Mouse (Mus musculus): Measurements from ENCODE around the gene Obsl1. TPM values are rescaled to one million over a fixed set of nuclear protein-coding genes. Genes with fewer than 3 reads are reported as not detected.

The Obsl1 gene
- polyA plus RNA-seq, 1 experiment, result 57.6 TPM

- TF ChIP-seq CTCF (IDR thresholded peaks at IDR 0.05; ENCODE audit: borderline replicate concordance, extremely low read depth, insufficient read depth, insufficient read length) (no peak), POLR2A (IDR thresholded peaks at IDR 0.05; ENCODE audit: borderline replicate concordance, extremely low read depth, insufficient read depth, insufficient read length, poor library complexity, severe bottlenecking) (no peak)
- DNase-seq (ENCODE audit: low read depth), result no peak
Measured at GRCm38 (mm10) chr1:75501905-75502304, 4.3 kb downstream of the Obsl1 start.

DNA sequence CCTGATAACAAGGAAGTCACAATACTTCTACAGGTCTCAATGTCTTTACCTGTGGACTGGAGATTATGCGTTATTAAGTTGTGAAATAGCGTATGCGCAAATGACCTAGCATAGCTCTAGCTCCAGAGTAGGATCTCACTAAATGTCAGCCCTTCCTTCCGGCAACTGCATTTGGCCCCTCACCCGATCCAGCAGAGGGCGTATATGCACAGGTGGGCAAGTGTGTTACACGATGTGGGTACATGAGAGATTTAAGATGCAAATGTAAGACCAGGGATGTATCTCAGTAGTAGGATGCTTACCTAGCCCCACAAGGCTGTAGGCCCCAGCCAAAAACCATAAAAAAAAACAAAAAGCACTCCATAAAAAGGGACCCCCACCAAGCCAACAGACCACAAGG is 6.8 kb downstream of the Obsl1 start:
- DNase-seq (ENCODE audit: low read depth), result no peak
- TF ChIP-seq CTCF (IDR thresholded peaks at IDR 0.05; ENCODE audit: borderline replicate concordance, extremely low read depth, insufficient read depth, insufficient read length), result peak; percentile 25; the same call in 1 of the 2 replicates
- TF ChIP-seq POLR2A (IDR thresholded peaks at IDR 0.05; ENCODE audit: borderline replicate concordance, extremely low read depth, insufficient read depth, insufficient read length, poor library complexity, severe bottlenecking), result no peak

- no peak for DNase-seq (ENCODE audit: low read depth)
- TF ChIP-seq POLR2A (IDR thresholded peaks at IDR 0.05; ENCODE audit: borderline replicate concordance, extremely low read depth, insufficient read depth, insufficient read length, poor library complexity, severe bottlenecking) (no peak), CTCF (IDR thresholded peaks at IDR 0.05; ENCODE audit: borderline replicate concordance, extremely low read depth, insufficient read depth, insufficient read length) (no peak)
Measured at GRCm38 (mm10) chr1:75498897-75499296, 7.4 kb downstream of the Obsl1 start.

- TF ChIP-seq CTCF (IDR thresholded peaks at IDR 0.05; ENCODE audit: borderline replicate concordance, extremely low read depth, insufficient read depth, insufficient read length), result peak; percentile 83
- no peak for TF ChIP-seq POLR2A (IDR thresholded peaks at IDR 0.05; ENCODE audit: borderline replicate concordance, extremely low read depth, insufficient read depth, insufficient read length, poor library complexity, severe bottlenecking)
- DNase-seq (ENCODE audit: low read depth), result peak; percentile 67
Measured at GRCm38 (mm10) chr1:75494878-75495548, 11.2 kb downstream of the Obsl1 start.

- no peak for TF ChIP-seq CTCF (IDR thresholded peaks at IDR 0.05; ENCODE audit: borderline replicate concordance, extremely low read depth, insufficient read depth, insufficient read length)
- no peak for TF ChIP-seq POLR2A (IDR thresholded peaks at IDR 0.05; ENCODE audit: borderline replicate concordance, extremely low read depth, insufficient read depth, insufficient read length, poor library complexity, severe bottlenecking)
- no peak for DNase-seq (ENCODE audit: low read depth)
Measured at GRCm38 (mm10) chr1:75492579-75493170, 13.6 kb downstream of the Obsl1 start.

GRCm38 (mm10) chr1:75490785-75491551 is 15.3 kb downstream of the Obsl1 start:
- TF ChIP-seq CTCF (IDR thresholded peaks at IDR 0.05; ENCODE audit: borderline replicate concordance, extremely low read depth, insufficient read depth, insufficient read length), result no peak
- no peak for TF ChIP-seq POLR2A (IDR thresholded peaks at IDR 0.05; ENCODE audit: borderline replicate concordance, extremely low read depth, insufficient read depth, insufficient read length, poor library complexity, severe bottlenecking)
- DNase-seq (ENCODE audit: low read depth), result no peak

- peak; percentile 78 for DNase-seq (ENCODE audit: low read depth)
- TF ChIP-seq POLR2A (IDR thresholded peaks at IDR 0.05; ENCODE audit: borderline replicate concordance, extremely low read depth, insufficient read depth, insufficient read length, poor library complexity, severe bottlenecking) (no peak), CTCF (IDR thresholded peaks at IDR 0.05; ENCODE audit: borderline replicate concordance, extremely low read depth, insufficient read depth, insufficient read length) (no peak)
Measured at GRCm38 (mm10) chr1:75487405-75488161, 18.7 kb downstream of the Obsl1 start.

DNA sequence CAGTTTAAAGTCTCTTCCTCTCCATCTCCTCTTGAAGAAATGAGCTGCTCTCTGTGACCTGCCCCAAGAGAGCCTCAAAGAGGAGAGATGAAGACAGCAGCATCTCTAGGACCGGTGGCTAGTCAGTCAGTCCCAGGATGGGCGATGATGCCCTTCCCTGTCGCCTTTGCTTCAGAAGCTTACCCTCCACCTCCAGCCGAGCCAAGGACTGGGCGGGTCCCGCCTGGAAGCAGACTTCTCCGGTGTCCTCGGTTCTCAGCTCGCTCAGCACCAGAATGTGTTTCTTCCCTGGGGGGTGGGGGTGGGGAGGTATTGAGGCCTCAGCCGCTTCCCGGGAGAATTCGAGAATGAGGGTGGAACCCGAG is 19.2 kb downstream of the Obsl1 start:
- DNase-seq (ENCODE audit: low read depth), result no peak
- no peak for TF ChIP-seq CTCF (IDR thresholded peaks at IDR 0.05; ENCODE audit: borderline replicate concordance, extremely low read depth, insufficient read depth, insufficient read length)
- no peak for TF ChIP-seq POLR2A (IDR thresholded peaks at IDR 0.05; ENCODE audit: borderline replicate concordance, extremely low read depth, insufficient read depth, insufficient read length, poor library complexity, severe bottlenecking)

DNA sequence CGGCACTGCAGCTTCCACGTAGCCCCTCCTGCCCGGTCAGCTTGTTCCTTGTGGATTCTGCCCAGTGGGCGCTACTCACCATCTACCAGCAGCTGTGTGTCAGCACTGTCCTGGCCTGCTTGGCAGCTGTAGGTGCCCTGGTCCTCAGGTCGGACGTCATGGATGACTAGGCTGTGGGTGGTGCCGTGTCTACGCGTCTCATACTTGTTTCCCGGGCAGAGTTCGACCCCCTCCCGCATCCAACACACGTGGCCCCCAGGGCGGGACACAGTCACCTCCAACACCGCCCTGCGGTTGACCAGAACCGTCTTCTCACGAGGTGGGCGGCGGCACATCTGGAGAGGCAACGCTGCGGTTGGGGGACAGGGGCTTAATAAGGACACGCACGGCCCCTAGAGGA is 19.7 kb downstream of the Obsl1 start:
- no peak for DNase-seq (ENCODE audit: low read depth)
- TF ChIP-seq POLR2A (IDR thresholded peaks at IDR 0.05; ENCODE audit: borderline replicate concordance, extremely low read depth, insufficient read depth, insufficient read length, poor library complexity, severe bottlenecking) (no peak), CTCF (IDR thresholded peaks at IDR 0.05; ENCODE audit: borderline replicate concordance, extremely low read depth, insufficient read depth, insufficient read length) (no peak)

DNA sequence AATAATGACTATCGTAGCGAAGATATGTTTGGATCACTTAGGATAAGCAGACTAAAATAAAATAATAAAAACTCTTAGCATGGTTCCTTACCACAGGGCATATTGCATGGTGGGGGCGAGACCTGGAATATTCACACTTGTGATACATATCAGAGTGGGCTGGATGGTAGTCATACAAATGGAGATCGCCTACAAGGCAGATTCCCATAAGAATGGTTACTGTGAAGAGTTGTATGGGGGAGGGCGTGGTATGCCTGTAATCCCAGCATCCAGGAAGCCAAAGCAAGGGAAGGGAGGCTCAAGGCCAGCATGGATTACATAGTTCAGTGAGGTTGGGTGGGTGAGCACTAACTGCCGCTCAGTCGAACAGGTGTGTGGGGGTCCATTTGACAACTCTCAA is 25.5 kb downstream of the Obsl1 start:
- no peak for DNase-seq (ENCODE audit: low read depth)

DNA sequence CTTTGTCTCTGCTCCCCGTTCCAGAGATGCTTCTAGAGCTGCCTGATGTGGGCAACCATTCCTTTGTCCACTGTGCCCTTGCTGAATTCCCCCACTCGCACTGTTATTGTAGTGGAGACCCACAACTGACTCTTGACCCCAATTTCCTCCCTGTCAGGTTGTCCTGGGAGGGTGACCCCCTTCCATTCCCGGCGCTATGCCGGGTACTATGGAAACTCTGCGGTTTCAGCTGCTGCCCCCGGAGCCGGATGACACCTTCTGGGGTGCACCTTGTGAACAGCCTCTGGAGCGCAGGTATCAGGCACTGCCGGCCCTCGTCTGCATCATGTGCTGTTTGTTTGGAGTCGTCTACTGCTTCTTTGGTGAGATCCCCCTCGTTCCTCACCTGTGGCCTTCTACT is 26.2 kb downstream of the Obsl1 start:
- DNase-seq (ENCODE audit: low read depth), result no peak
- TF ChIP-seq POLR2A (IDR thresholded peaks at IDR 0.05; ENCODE audit: borderline replicate concordance, extremely low read depth, insufficient read depth, insufficient read length, poor library complexity, severe bottlenecking) (no peak), CTCF (IDR thresholded peaks at IDR 0.05; ENCODE audit: borderline replicate concordance, extremely low read depth, insufficient read depth, insufficient read length) (no peak)

More for the DNA sequence above, 25.5 kb downstream of the Obsl1 start:
- TF ChIP-seq POLR2A (IDR thresholded peaks at IDR 0.05; ENCODE audit: borderline replicate concordance, extremely low read depth, insufficient read depth, insufficient read length, poor library complexity, severe bottlenecking), result no peak
- no peak for TF ChIP-seq CTCF (IDR thresholded peaks at IDR 0.05; ENCODE audit: borderline replicate concordance, extremely low read depth, insufficient read depth, insufficient read length)
